In the genomic region with DNA sequence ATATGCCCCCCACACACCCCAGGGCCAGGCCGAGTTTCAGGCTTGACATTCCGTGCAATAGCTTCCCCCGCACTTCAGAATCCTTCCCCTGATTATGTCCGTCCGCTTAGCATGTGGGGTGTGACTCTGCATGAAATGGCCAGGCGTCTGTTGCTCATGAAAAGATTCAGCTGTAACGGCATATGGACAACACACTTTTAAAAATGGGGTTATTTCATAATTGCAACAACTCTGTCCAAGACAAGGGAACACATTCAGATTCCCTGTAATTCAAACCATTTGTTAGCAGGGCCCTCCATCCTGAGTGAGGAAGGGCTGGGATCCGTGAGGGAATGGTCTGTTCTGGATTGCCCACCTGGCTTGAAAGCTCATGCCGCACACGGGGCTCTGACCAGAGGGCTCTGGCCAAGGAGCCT, we compare ENCODE assay signal across 14 mouse cellular contexts.
DNase-seq lines count a peak whose midpoint lies in the region; ATAC-seq and TF ChIP-seq lines count a peak whose summit lies in the region.
"Had no signal": no experiment of that assay in that cellular context is flagged by ENCODE, and none has a peak within 500 bp of the region (broad histone marks: within the 10 kb centered on the region; RNA-seq: fewer than 3 reads in every experiment).

No protein-coding gene starts in this region.

- peaks cover 12% of the 10 kb centered on the region for H3K4me1 ChIP-seq in midbrain, embryonic 11.5 days (ENCODE audit: control insufficient read depth, insufficient read depth, low read length)
- H3K4me1 ChIP-seq in midbrain, embryonic 14.5 days (ENCODE audit: control insufficient read depth, insufficient read depth, low read length), result peaks cover 8% of the 10 kb centered on the region; the same call in 1 of the 2 replicates
- H3K4me1 ChIP-seq in limb, embryonic 14.5 days (ENCODE audit: control insufficient read depth, insufficient read depth, low read length), result peaks cover 12% of the 10 kb centered on the region
- H3K4me1 ChIP-seq in stomach, embryonic 16.5 days (ENCODE audit: control insufficient read depth, insufficient read depth, low read length), result no peaks in the 10 kb centered on the region
- H3K4me1 ChIP-seq: liver, embryonic 15.5 days had no signal

- no peaks in the 10 kb centered on the region for H3K9me3 ChIP-seq in midbrain, embryonic 11.5 days (ENCODE audit: control insufficient read depth, low read length)
- H3K9me3 ChIP-seq in midbrain, embryonic 14.5 days (ENCODE audit: control insufficient read depth, low read length), result no peaks in the 10 kb centered on the region
- H3K9me3 ChIP-seq in limb, embryonic 14.5 days (ENCODE audit: control insufficient read depth, low read length), result no peaks in the 10 kb centered on the region
- no peaks in the 10 kb centered on the region for H3K9me3 ChIP-seq in stomach, embryonic 16.5 days (replicated peaks; ENCODE audit: control insufficient read depth, low read length)
- H3K9me3 ChIP-seq: liver, embryonic 15.5 days had no signal

- no peak for TF ChIP-seq POLR2A in limb, embryonic 14.5 days (IDR thresholded peaks at IDR 0.05; ENCODE audit: borderline replicate concordance, extremely low read depth, insufficient read depth, insufficient read length)

- no peaks in the 10 kb centered on the region for H3K36me3 ChIP-seq in midbrain, embryonic 11.5 days (ENCODE audit: control insufficient read depth, insufficient read depth, low read length)
- no peaks in the 10 kb centered on the region for H3K36me3 ChIP-seq in midbrain, embryonic 14.5 days (ENCODE audit: control insufficient read depth, insufficient read depth, low read length)
- H3K36me3 ChIP-seq in limb, embryonic 14.5 days (ENCODE audit: control insufficient read depth, insufficient read depth, low read length), result no peaks in the 10 kb centered on the region
- H3K36me3 ChIP-seq in stomach, embryonic 16.5 days (ENCODE audit: control insufficient read depth, insufficient read depth, low read length), result no peaks in the 10 kb centered on the region
- H3K36me3 ChIP-seq: liver, embryonic 15.5 days had no signal

- no peak overlapping the region for H3K4me2 ChIP-seq in midbrain, embryonic 11.5 days
- no peak overlapping the region for H3K4me2 ChIP-seq in midbrain, embryonic 14.5 days (ENCODE audit: low read length)
- H3K4me2 ChIP-seq in limb, embryonic 14.5 days (replicated peaks; ENCODE audit: low read depth, low read length, severe bottlenecking), result no peak overlapping the region
- no peak overlapping the region for H3K4me2 ChIP-seq in stomach, embryonic 16.5 days (ENCODE audit: low read depth, low read length)
- H3K4me2 ChIP-seq: liver, embryonic 15.5 days had no signal

- no peak for ATAC-seq in midbrain, embryonic 11.5 days (ENCODE audit: low FRiP score)
- no peak for ATAC-seq in midbrain, embryonic 14.5 days (ENCODE audit: low FRiP score, low TSS enrichment)
- ATAC-seq in limb, embryonic 14.5 days (ENCODE audit: low FRiP score, low read depth), result peak; percentile 44
- peak; percentile 66; the same call in 1 of the 2 replicates for ATAC-seq in stomach, embryonic 16.5 days (ENCODE audit: insufficient read depth, low FRiP score)
- ATAC-seq: hindbrain, embryonic 16.5 days had no signal

- H3K27ac ChIP-seq in midbrain, embryonic 11.5 days (ENCODE audit: low read depth, low read length), result no peak overlapping the region; the same call in 1 of the 2 replicates
- H3K27ac ChIP-seq in midbrain, embryonic 14.5 days (replicated peaks; ENCODE audit: low read depth, low read length), result no peak overlapping the region
- peak overlapping the region; percentile 39 for H3K27ac ChIP-seq in limb, embryonic 14.5 days (replicated peaks; ENCODE audit: low read depth, low read length)
- H3K27ac ChIP-seq in stomach, embryonic 16.5 days (ENCODE audit: low read length), result peak overlapping the region; percentile 77; the same call in 1 of the 2 replicates
- H3K27ac ChIP-seq: liver, embryonic 15.5 days had no signal

- DNase-seq in cerebellum, postnatal 10 days, result peak; percentile 32
- no peak for DNase-seq in cerebellum, adult 11-12 months
- peak; percentile 78 for DNase-seq in midbrain, embryonic 11.5 days (ENCODE audit: low spot score, missing footprints)
- no peak for DNase-seq in midbrain, embryonic 14.5 days
- DNase-seq in limb, embryonic 14.5 days (ENCODE audit: low spot score), result peak; percentile 39
- no peak for DNase-seq in spleen, adult 12 weeks (ENCODE audit: low spot score)
- no peak for DNase-seq in MN1 (ENCODE audit: low spot score)
- DNase-seq: cerebellum, adult 9-10 months; gastrocnemius, postnatal 10 days; spleen, adult 18-20 months had no signal

- WGBS in midbrain, embryonic 11.5 days, result 76% methylated on average over 10 of the region's 10 CpGs
- WGBS in midbrain, embryonic 14.5 days, result 77% methylated on average over 10 of the region's 10 CpGs
- 39% methylated on average over 10 of the region's 10 CpGs for WGBS in limb, embryonic 14.5 days
- WGBS in stomach, embryonic 16.5 days, result 56% methylated on average over 10 of the region's 10 CpGs

- no peak overlapping the region for H3K4me3 ChIP-seq in midbrain, embryonic 11.5 days (ENCODE audit: low read depth, low read length)
- H3K4me3 ChIP-seq in midbrain, embryonic 14.5 days (replicated peaks; ENCODE audit: low read depth, low read length), result no peak overlapping the region
- H3K4me3 ChIP-seq in limb, embryonic 14.5 days (replicated peaks; ENCODE audit: low read length), result no peak overlapping the region
- no peak overlapping the region for H3K4me3 ChIP-seq in stomach, embryonic 16.5 days (replicated peaks; ENCODE audit: low read length)
- H3K4me3 ChIP-seq: erythroblast, embryonic 14.5 days; liver, embryonic 15.5 days had no signal

- no peaks in the 10 kb centered on the region for H3K27me3 ChIP-seq in midbrain, embryonic 11.5 days (ENCODE audit: control insufficient read depth, insufficient read depth, low read length)
- no peaks in the 10 kb centered on the region for H3K27me3 ChIP-seq in midbrain, embryonic 14.5 days (ENCODE audit: control insufficient read depth, insufficient read depth, low read length)
- H3K27me3 ChIP-seq in limb, embryonic 14.5 days (ENCODE audit: control insufficient read depth, insufficient read depth, low read length), result no peaks in the 10 kb centered on the region
- no peaks in the 10 kb centered on the region for H3K27me3 ChIP-seq in stomach, embryonic 16.5 days (ENCODE audit: control insufficient read depth, insufficient read depth, low read length)
- H3K27me3 ChIP-seq: liver, embryonic 15.5 days had no signal

- no peak overlapping the region for H3K9ac ChIP-seq in midbrain, embryonic 11.5 days (ENCODE audit: low read length)
- H3K9ac ChIP-seq in midbrain, embryonic 14.5 days (replicated peaks; ENCODE audit: low read length), result no peak overlapping the region
- no peak overlapping the region for H3K9ac ChIP-seq in limb, embryonic 14.5 days (ENCODE audit: low read depth, low read length, severe bottlenecking)
- no peak overlapping the region for H3K9ac ChIP-seq in stomach, embryonic 16.5 days (ENCODE audit: low read length)
- H3K9ac ChIP-seq: liver, embryonic 15.5 days had no signal

Comparison
In these comparisons a context has a peak if more than half of its experiments do, and no peak if none do; other contexts are left out.
1. DNase-seq: peak in cerebellum, postnatal 10 days (2 of 2), midbrain, embryonic 11.5 days (single experiment) and limb, embryonic 14.5 days (single experiment); none in cerebellum, adult 11-12 months (single experiment), midbrain, embryonic 14.5 days (single experiment), spleen, adult 12 weeks (single experiment) and MN1 (single experiment).
2. ATAC-seq: peak in limb, embryonic 14.5 days (single experiment) and stomach, embryonic 16.5 days (single experiment); none in midbrain, embryonic 11.5 days (single experiment) and midbrain, embryonic 14.5 days (single experiment).
3. H3K27ac ChIP-seq: peak in limb, embryonic 14.5 days (single experiment) and stomach, embryonic 16.5 days (single experiment); none in midbrain, embryonic 11.5 days (single experiment) and midbrain, embryonic 14.5 days (single experiment).